Mouse (Mus musculus): Measurements from ENCODE around the gene Tmem108. TPM values are rescaled to one million over a fixed set of nuclear protein-coding genes. Genes with fewer than 3 reads are reported as not detected.

The Tmem108 gene
- total and polyA plus RNA-seq, 2 experiments from 2014 or later: 24.8 to 25.2 TPM

DNA sequence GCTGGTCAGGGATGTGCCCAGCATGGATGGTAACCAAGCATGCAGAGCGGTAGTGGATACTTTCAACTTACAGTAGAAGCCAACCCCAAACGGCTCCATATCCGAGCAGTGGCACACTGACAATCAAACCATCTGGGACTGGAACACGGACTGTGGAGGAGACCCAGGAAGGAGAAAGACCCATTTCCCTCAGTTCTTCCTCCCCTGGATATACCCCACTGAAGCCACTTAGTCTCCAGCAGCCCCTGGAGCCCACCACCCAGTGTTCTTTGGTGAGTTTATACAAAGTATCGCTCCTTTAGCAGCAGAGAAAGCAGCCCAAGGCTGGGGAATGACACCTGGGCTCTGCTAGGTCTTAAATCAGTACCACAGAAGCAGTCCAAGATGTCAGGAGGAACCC lies 184.5 kb downstream of the Tmem108 start:
- no peaks in the 10 kb centered on the region for H3K36me3 ChIP-seq (ENCODE audit: insufficient read depth, low read length)
- H3K9me3 ChIP-seq (ENCODE audit: low read length): no peaks in the 10 kb centered on the region
- H3K27me3 ChIP-seq (ENCODE audit: insufficient read depth, low read length): no peaks in the 10 kb centered on the region
- 89% methylated on average over 5 of the region's 5 CpGs for WGBS
- no peak overlapping the region for H3K4me3 ChIP-seq (ENCODE audit: low read depth, low read length)
- H3K27ac ChIP-seq (ENCODE audit: low read depth, low read length): no peak overlapping the region
- ATAC-seq (ENCODE audit: low FRiP score) (no peak), DNase-seq (ENCODE audit: low spot score) (no peak)
- no peak overlapping the region for H3K4me2 ChIP-seq (ENCODE audit: low read depth, low read length, poor library complexity, severe bottlenecking)
- H3K4me1 ChIP-seq (ENCODE audit: insufficient read depth, low read length): peaks cover 8% of the 10 kb centered on the region
- TF ChIP-seq CTCF (IDR thresholded peaks at IDR 0.05): no peak
- no peak overlapping the region for H3K9ac ChIP-seq (replicated peaks; ENCODE audit: low read length, poor library complexity, severe bottlenecking)

GRCm38 (mm10) chr9:103575901-103576300 lies 185.7 kb downstream of the Tmem108 start:
- no peak for DNase-seq (ENCODE audit: low spot score)
- Histone ChIP-seq H3K4me1 (ENCODE audit: insufficient read depth, low read length) (peaks cover 8% of the 10 kb centered on the region), H3K4me2 (ENCODE audit: low read depth, low read length, poor library complexity, severe bottlenecking) (no peak overlapping the region), H3K9me3 (ENCODE audit: low read length) (no peaks in the 10 kb centered on the region), H3K27ac (ENCODE audit: low read depth, low read length) (no peak overlapping the region), H3K9ac (replicated peaks; ENCODE audit: low read length, poor library complexity, severe bottlenecking) (no peak overlapping the region), H3K36me3 (ENCODE audit: insufficient read depth, low read length) (no peaks in the 10 kb centered on the region), H3K4me3 (ENCODE audit: low read depth, low read length) (no peak overlapping the region), H3K27me3 (ENCODE audit: insufficient read depth, low read length) (no peaks in the 10 kb centered on the region)
- ATAC-seq (ENCODE audit: low FRiP score): no peak
- TF ChIP-seq CTCF (IDR thresholded peaks at IDR 0.05): no peak
- 94% methylated on average over 5 of the region's 5 CpGs for WGBS

DNA sequence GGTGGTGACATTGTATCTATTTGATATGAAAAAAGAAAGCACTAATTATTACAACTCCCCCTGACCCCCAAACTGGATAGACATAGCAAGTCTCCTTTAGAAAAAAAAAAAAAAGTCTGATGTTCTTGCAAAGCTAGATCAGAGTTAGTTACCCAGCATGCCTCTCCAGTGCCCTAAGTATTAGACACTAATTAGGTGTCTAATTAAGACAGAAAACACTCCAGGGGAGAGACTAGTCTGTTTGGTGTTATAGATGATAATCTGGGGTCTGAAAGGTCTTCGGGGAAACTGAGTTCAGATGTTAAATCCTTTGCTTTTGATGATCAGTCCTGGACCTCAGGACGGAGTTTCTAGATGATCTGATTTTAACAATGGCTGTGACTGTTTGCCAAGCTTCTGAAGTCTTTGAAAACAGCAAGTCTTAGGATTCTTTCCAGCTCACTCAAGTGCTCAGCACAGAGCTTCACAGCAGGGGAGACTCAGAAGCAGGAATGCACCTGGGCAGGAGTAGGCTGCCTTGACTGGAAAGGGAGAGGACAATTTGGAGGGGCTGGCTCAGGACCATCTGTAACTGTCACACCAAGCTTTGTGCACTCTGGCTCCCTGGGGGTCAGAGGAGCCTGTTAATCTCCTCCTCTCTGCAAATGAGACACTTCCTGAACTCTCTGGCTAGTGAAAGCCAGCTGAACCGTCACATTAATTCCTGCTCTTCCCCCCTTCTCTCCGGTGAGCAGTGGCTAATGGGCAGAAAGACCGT lies 187.5 kb downstream of the Tmem108 start:
- no peak overlapping the region for H3K27ac ChIP-seq (ENCODE audit: low read depth, low read length)
- no peaks in the 10 kb centered on the region for H3K9me3 ChIP-seq (ENCODE audit: low read length)
- TF ChIP-seq CTCF (IDR thresholded peaks at IDR 0.05): no peak
- H3K4me3 ChIP-seq (ENCODE audit: low read depth, low read length): no peak overlapping the region
- DNase-seq (ENCODE audit: low spot score) (peak; percentile 76), ATAC-seq (ENCODE audit: low FRiP score) (no peak)
- H3K27me3 ChIP-seq (ENCODE audit: insufficient read depth, low read length): no peaks in the 10 kb centered on the region
- no peak overlapping the region for H3K9ac ChIP-seq (replicated peaks; ENCODE audit: low read length, poor library complexity, severe bottlenecking)
- peaks cover 8% of the 10 kb centered on the region for H3K4me1 ChIP-seq (ENCODE audit: insufficient read depth, low read length)
- 4% methylated on average over 5 of the region's 5 CpGs for WGBS
- no peak overlapping the region for H3K4me2 ChIP-seq (ENCODE audit: low read depth, low read length, poor library complexity, severe bottlenecking)
- H3K36me3 ChIP-seq (ENCODE audit: insufficient read depth, low read length): no peaks in the 10 kb centered on the region

- DNase-seq (ENCODE audit: low spot score): no peak
- 32% methylated on average over 14 of the region's 14 CpGs for WGBS
Measured at GRCm38 (mm10) chr9:103570158-103570741, 191.4 kb downstream of the Tmem108 start.

DNA sequence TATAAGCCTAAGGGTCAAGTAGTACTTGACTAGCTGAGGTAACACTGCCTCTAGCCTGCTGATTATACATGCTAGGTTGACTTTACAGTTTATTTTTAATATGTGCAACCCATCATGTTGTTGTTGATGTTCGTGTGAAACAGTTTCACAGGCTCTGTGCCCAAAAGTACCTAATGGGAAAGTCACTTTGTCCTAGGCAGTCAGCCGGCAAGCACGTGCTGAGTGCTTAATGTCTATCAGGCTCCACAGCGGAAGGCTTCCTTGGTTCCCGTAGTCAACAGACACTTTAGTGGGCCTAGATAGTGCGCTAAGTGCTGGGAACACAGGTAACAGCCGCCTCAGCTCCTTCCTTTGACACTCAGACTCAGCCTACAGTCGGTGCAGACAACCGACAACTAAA lies 192.7 kb downstream of the Tmem108 start:
- Histone ChIP-seq H3K36me3 (ENCODE audit: insufficient read depth, low read length) (no peaks in the 10 kb centered on the region), H3K4me3 (ENCODE audit: low read depth, low read length) (no peak overlapping the region), H3K4me1 (ENCODE audit: insufficient read depth, low read length) (0 out of 2 replicates have a peak, but pooled peaks cover 1% of the 10 kb centered on the region), H3K4me2 (ENCODE audit: low read depth, low read length, poor library complexity, severe bottlenecking) (no peak overlapping the region), H3K27ac (ENCODE audit: low read depth, low read length) (no peak overlapping the region), H3K9ac (replicated peaks; ENCODE audit: low read length, poor library complexity, severe bottlenecking) (no peak overlapping the region), H3K27me3 (ENCODE audit: insufficient read depth, low read length) (no peaks in the 10 kb centered on the region), H3K9me3 (ENCODE audit: low read length) (no peaks in the 10 kb centered on the region)
- WGBS: 90% methylated on average over 9 of the region's 9 CpGs
- DNase-seq (ENCODE audit: low spot score) (no peak), ATAC-seq (ENCODE audit: low FRiP score) (no peak)
- TF ChIP-seq CTCF (IDR thresholded peaks at IDR 0.05): no peak

More at GRCm38 (mm10) chr9:103570158-103570741, 191.4 kb downstream of the Tmem108 start:
- Histone ChIP-seq H3K9ac (replicated peaks; ENCODE audit: low read length, poor library complexity, severe bottlenecking) (no peak overlapping the region; the same call in 1 of the 2 replicates), H3K36me3 (ENCODE audit: insufficient read depth, low read length) (no peaks in the 10 kb centered on the region), H3K4me2 (ENCODE audit: low read depth, low read length, poor library complexity, severe bottlenecking) (no peak overlapping the region), H3K27me3 (ENCODE audit: insufficient read depth, low read length) (no peaks in the 10 kb centered on the region), H3K4me1 (ENCODE audit: insufficient read depth, low read length) (peaks cover 8% of the 10 kb centered on the region), H3K4me3 (ENCODE audit: low read depth, low read length) (no peak overlapping the region), H3K9me3 (ENCODE audit: low read length) (no peaks in the 10 kb centered on the region), H3K27ac (ENCODE audit: low read depth, low read length) (0 out of 2 replicates have a peak overlapping the region, but pooled peaks have one; percentile 1)
- TF ChIP-seq CTCF (IDR thresholded peaks at IDR 0.05): no peak
- ATAC-seq (ENCODE audit: low FRiP score): 0 out of 2 replicates have a peak, but pooled peaks have one; percentile 38

GRCm38 (mm10) chr9:103565186-103565585 lies 196.5 kb downstream of the Tmem108 start:
- H3K27ac ChIP-seq (ENCODE audit: low read depth, low read length): no peak overlapping the region
- no peak overlapping the region for H3K9ac ChIP-seq (replicated peaks; ENCODE audit: low read length, poor library complexity, severe bottlenecking)
- 93% methylated on average over 9 of the region's 9 CpGs for WGBS
- H3K4me2 ChIP-seq (ENCODE audit: low read depth, low read length, poor library complexity, severe bottlenecking): no peak overlapping the region
- no peaks in the 10 kb centered on the region for H3K9me3 ChIP-seq (ENCODE audit: low read length)
- ATAC-seq (ENCODE audit: low FRiP score): no peak
- H3K4me1 ChIP-seq (ENCODE audit: insufficient read depth, low read length): peaks cover 4% of the 10 kb centered on the region; the same call in 1 of the 2 replicates
- no peak for DNase-seq (ENCODE audit: low spot score)
- TF ChIP-seq CTCF (IDR thresholded peaks at IDR 0.05): no peak
- H3K27me3 ChIP-seq (ENCODE audit: insufficient read depth, low read length): no peaks in the 10 kb centered on the region
- no peak overlapping the region for H3K4me3 ChIP-seq (ENCODE audit: low read depth, low read length)
- H3K36me3 ChIP-seq (ENCODE audit: insufficient read depth, low read length): no peaks in the 10 kb centered on the region

Data from midbrain, postnatal 0 days (tissue).